Mouse (Mus musculus) liver, adult 2 months (tissue): ENCODE data around the gene Ppp4r3a. TPM values are rescaled to one million over a fixed set of nuclear protein-coding genes. Genes with fewer than 3 reads are reported as not detected.

ENCODE experiments used
- DNase-seq: peaks from one replicate; pipeline ENCODE4 v3.0.0-alpha.2; 2011; ENCODE audit warnings: low read depth, low spot score; ENCODE audit errors: extremely low read depth
- H3K27ac ChIP-seq: fragments of 200-500 bp; replicated peaks from 2 replicates; pipeline ENCODE4 v1.5.1; 2012; ENCODE audit warnings: low read depth, mild to moderate bottlenecking, control low read depth, inconsistent platforms, low read length; ENCODE audit not compliant: insufficient read depth
- H3K27me3 ChIP-seq: fragments of 200-500 bp; 2 replicates; pipeline ENCODE4 v1.6.1; 2012; ENCODE audit warnings: mild to moderate bottlenecking, moderate library complexity, low read length, inconsistent platforms; ENCODE audit not compliant: control insufficient read depth, insufficient read depth
- H3K36me3 ChIP-seq: fragments of 200-500 bp; 2 replicates; pipeline ENCODE4 v1.6.1; 2012; ENCODE audit warnings: low read length, inconsistent platforms; ENCODE audit not compliant: control insufficient read depth, insufficient read depth
- H3K4me1 ChIP-seq: fragments of 200-500 bp; 2 replicates; pipeline ENCODE4 v1.6.1; 2011; ENCODE audit warnings: low read length; ENCODE audit not compliant: control insufficient read depth, insufficient read depth
- H3K4me3 ChIP-seq: fragments of 200-500 bp; 2 replicates; pipeline ENCODE4 v1.5.1; 2011; ENCODE audit warnings: low read depth, mild to moderate bottlenecking, control low read depth, low read length, moderate library complexity; ENCODE audit not compliant: insufficient read depth
- H3K79me2 ChIP-seq: fragments of 200-500 bp; 2 replicates; pipeline ENCODE4 v1.6.1; 2012; ENCODE audit warnings: inconsistent platforms, mild to moderate bottlenecking, low read length, moderate library complexity; ENCODE audit not compliant: control insufficient read depth, insufficient read depth
- H3K9ac ChIP-seq: fragments of 200-500 bp; 2 replicates; pipeline ENCODE4 v1.6.1; 2012; ENCODE audit warnings: low read depth, mild to moderate bottlenecking, control low read depth, inconsistent platforms, low read length
- CTCF ChIP-seq: fragments of 200-500 bp; IDR thresholded peaks from 2 replicates; pipeline ENCODE4 v1.5.1; 2011; ENCODE audit warnings: low read depth, low read length, control low read depth
- POLR2A ChIP-seq: fragments of 200-500 bp; IDR thresholded peaks from 2 replicates; pipeline ENCODE4 v1.6.1; 2011; ENCODE audit warnings: low read length, control low read depth; ENCODE audit not compliant: insufficient read depth; ENCODE audit errors: extremely low read depth
- WGBS: fragments of 180-500 bp; shearing (Covaris S2); methylation state at CpG from one replicate; pipeline ENCODE4 v1.1.7; 2018; 5-methylcytosine and 5-hydroxymethylcytosine counted together
- polyA plus RNA-seq: library from polyadenylated mRNA; depleted of rRNA; stranded (reverse); fragments of >200 nt; gene quantifications from 2 replicates; pipeline ENCODE4 v1.2.3, GENCODE M21; 2012
- total RNA-seq: library from RNA; depleted of rRNA; stranded (reverse); fragments of >200 nt; gene quantifications from 2 replicates; pipeline ENCODE4 v1.2.3, GENCODE M21; 2014

Gene Ppp4r3a
- total and polyA plus RNA-seq, 2 experiments: 12.2 to 41.9 TPM

GRCm38 (mm10) chr12:101008648-101009047, 74.9 kb downstream of the Ppp4r3a start:
- Histone ChIP-seq H3K79me2 (no peaks in the 10 kb centered on the region), H3K4me1 (no peaks in the 10 kb centered on the region), H3K4me3 (no peak overlapping the region), H3K36me3 (no peaks in the 10 kb centered on the region), H3K27me3 (no peaks in the 10 kb centered on the region), H3K27ac (no peak overlapping the region), H3K9ac (no peak overlapping the region)
- TF ChIP-seq CTCF (no peak), POLR2A (no peak)
- DNase-seq: no peak
- 89% methylated on average over 4 of the region's 4 CpGs for WGBS

GRCm38 (mm10) chr12:101007968-101008481, 75.5 kb downstream of the Ppp4r3a start:
- DNase-seq: no peak
- Histone ChIP-seq H3K27ac (no peak overlapping the region), H3K36me3 (no peaks in the 10 kb centered on the region), H3K4me3 (no peak overlapping the region), H3K79me2 (no peaks in the 10 kb centered on the region), H3K4me1 (no peaks in the 10 kb centered on the region), H3K9ac (no peak overlapping the region), H3K27me3 (no peaks in the 10 kb centered on the region)
- no peak for TF ChIP-seq POLR2A
- no peak for TF ChIP-seq CTCF
- WGBS: 84% methylated on average over 10 of the region's 10 CpGs

GRCm38 (mm10) chr12:101007427-101007826, 76.1 kb downstream of the Ppp4r3a start:
- TF ChIP-seq POLR2A (no peak), CTCF (no peak)
- no peak for DNase-seq
- Histone ChIP-seq H3K4me1 (no peaks in the 10 kb centered on the region), H3K4me3 (no peak overlapping the region), H3K79me2 (no peaks in the 10 kb centered on the region), H3K36me3 (no peaks in the 10 kb centered on the region), H3K27ac (no peak overlapping the region), H3K27me3 (no peaks in the 10 kb centered on the region), H3K9ac (no peak overlapping the region)
- 76% methylated on average over 9 of the region's 9 CpGs for WGBS

- Histone ChIP-seq H3K79me2 (no peaks in the 10 kb centered on the region), H3K9ac (no peak overlapping the region), H3K27ac (no peak overlapping the region), H3K36me3 (no peaks in the 10 kb centered on the region), H3K4me3 (no peak overlapping the region), H3K27me3 (no peaks in the 10 kb centered on the region), H3K4me1 (no peaks in the 10 kb centered on the region)
- no peak for DNase-seq
- 92% methylated on average over 12 of the region's 12 CpGs for WGBS
- TF ChIP-seq CTCF (no peak), POLR2A (no peak)
These were observed 77.7 kb downstream of the Ppp4r3a start for GRCm38 (mm10) chr12:101005665-101006420.

- Histone ChIP-seq H3K27me3 (no peaks in the 10 kb centered on the region), H3K79me2 (no peaks in the 10 kb centered on the region), H3K36me3 (no peaks in the 10 kb centered on the region), H3K4me3 (no peak overlapping the region), H3K27ac (no peak overlapping the region), H3K4me1 (no peaks in the 10 kb centered on the region), H3K9ac (no peak overlapping the region)
- DNase-seq: no peak
- 95% methylated on average over 5 of the region's 5 CpGs for WGBS
- TF ChIP-seq CTCF (no peak), POLR2A (no peak)
These were observed 78.5 kb downstream of the Ppp4r3a start for GRCm38 (mm10) chr12:101004982-101005381.
